Mouse (Mus musculus): ENCODE results near the gene Sprtn.

The Sprtn gene

DNA sequence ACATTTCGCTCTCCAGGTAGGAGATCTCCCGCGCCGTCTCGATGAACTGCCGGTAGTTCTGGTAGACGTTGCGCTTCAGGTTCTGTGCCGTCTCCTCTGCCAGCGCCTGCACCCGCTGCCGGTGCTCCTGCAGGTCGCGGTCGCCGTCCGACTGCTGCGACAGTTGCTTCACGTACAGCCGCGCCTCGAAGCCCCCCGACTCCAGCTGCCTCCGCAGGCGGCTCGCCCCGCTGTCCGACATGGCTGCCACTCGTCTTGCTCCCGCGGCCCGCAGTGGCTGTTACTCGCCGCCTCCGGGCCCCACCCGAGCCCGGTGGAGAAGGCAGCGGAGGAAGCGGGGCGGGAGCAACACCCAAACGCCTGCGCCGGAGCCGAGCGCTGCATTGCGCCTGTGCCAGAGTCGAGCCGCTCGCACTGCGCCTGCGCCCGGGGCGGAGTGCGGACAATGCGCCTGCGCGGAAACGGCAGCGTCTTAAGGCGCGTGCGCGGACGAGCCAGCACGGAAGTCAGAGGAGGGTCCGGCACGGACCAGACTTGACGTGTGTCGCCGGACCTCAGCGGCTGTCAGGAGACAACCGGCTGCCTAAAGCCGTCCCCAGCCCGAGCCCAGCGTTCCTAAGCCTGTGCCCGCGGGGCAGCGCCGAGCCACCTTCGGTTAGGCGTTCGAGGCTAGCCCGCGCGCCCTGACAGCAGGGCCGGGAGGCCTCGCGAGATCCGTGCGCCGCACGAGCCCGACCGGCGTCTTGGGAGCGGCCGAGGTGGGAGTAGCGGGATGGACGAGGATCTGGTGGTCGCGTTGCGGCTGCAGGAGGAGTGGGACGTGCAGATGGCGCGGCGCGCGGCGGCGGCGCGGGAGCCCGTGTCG lies at the start of gene Sprtn, which contains the start of gene Exoc8:
Gene Sprtn (plus strand): TSS at position 501 of the 865 bp plus-strand sequence.
Gene Exoc8 (minus strand): TSS at position 320 of the 865 bp plus-strand sequence.
- CTCF ChIA-PET: interaction anchor here (0.6 kb wide), 1 partner anchor 108 kb away, joined by 3 read pairs; no protein-coding TSS in a partner anchor

DNA sequence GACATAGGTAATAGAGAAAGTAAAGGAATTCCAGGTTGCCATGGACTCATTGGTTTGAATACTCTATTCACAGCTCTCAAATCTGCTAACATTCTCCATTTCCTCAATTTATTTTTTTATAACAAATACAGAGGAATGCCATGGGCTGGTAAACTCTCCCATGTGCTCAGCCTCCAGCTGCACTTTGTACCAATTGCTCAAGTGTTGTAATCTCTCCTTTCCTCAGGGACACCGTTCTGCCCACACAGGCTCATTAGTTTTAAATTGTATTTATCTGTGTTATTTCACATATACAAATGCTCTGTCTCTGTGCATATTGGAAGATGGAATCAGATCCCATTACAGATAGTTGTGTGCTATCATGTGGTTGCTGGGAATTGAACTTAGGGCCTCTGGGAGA lies 44.2 kb upstream of the Sprtn start:
- CTCF ChIA-PET: no interaction called here

DNA sequence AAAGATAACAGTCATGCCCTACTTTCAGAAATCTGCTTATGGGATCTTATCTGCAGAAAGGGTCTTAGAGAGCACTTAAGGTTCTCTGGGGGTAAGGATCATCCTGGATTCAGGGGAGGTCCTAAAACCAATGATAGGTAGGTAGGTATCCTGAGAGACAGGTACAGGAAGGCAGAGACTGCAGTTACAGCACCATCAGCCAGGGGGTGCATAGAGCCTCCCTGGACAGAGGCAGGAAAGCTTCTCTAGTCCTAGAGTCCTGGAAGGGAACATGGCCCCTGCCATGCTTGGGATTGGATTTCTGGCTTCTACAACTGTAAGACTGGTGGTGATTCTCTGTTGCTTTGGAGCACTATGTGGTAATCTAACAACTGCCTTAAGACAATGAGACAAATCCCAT lies 38.2 kb upstream of the Sprtn start:
- CTCF ChIA-PET: no interaction called here

DNA sequence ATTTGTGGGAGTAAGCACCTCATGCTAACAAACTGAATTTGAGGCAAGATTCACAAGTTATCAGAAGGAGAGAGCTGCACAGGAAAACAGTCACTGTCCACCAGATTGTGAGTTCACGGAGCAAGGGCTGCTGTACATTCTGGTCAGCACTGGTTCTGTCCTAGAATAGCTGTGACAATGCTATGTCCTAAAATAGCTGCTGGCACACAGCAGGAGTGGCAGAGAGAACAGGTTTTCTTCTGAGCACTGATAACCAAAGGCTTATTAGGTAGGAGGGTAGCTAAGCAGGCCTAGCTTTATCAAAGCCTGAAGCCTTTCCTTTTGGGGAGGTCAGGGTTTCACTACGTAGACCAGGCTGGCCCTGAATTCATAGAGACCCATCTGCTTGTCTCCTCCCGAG lies 37.5 kb upstream of the Sprtn start:
- CTCF ChIA-PET: interaction anchor here (0.6 kb wide), 1 partner anchor 70 kb away, joined by 3 read pairs; no protein-coding TSS in a partner anchor

DNA sequence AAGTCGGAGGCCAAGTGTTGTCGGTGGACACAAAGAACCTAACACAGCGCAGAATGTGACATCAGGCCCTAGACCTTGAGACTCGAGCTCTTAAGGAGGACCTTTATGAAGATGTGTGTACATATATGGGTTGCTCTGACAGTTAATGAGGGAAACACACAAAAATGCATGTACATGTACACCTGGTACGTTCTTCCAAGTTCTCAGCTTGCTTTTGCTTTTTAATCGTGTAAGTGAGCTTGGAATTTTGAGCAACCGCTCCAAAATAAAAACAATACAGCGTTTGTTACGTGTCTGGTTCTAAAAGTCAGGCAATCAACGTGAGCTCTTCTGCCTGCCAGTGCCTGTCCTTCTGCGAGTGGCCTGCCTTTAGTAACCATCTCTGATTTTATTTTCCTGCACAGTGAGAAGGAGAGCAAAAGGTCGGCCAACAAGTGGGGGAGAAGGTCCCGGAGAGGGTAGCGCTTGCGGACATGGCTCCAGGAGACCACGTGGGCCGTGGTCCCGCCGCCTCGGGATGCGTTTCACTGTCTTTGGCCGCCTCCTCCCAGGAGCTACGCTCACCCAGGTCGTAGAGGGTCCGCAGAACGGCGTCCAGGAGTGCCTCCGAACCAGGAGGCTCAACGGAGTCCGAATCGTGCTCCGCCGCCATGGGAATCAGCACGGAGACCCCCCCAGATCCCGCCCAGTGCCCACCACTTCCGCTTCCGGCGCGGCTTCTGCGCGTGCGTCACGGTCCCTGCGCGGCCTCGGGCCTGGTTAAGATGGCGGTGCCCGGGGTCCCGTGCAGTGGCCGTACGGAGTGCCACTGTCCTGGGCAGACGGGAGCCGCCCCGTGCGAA lies 35.1 kb upstream of the Sprtn start, which contains the start of the genes Gnpat and 2810004N23Rik:
Gene Gnpat (plus strand): TSS at position 713 of the 842 bp plus-strand sequence.
Gene 2810004N23Rik (minus strand): TSS at position 800 of the 842 bp plus-strand sequence.
- CTCF ChIA-PET: no interaction called here

DNA sequence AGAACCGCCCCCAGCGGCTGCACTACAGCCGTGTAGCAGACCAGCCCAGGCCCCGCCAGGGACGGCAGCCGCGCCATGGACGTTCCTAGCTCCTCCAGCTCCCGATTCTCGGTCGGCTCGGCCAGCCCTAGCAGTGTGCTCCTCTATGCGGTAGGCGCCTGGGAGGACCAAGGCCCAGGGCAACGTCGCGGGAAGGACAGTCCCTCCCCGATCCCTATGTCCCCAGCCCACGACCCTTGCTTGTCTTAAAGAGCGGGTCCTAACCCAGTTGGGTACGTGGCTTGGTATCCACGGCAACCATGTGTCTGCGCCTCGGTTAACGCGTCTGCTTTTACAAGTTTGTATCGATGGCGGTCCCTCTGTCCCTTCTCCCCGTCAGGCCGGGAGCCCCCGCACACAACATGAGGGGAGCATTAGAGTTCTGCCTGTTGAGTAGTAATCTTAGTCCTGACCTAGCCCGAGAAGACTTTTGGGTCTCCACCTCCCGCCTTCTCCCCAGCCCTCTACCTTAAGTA lies 34.5 kb upstream of the Sprtn start:
- CTCF ChIA-PET: no interaction called here

DNA sequence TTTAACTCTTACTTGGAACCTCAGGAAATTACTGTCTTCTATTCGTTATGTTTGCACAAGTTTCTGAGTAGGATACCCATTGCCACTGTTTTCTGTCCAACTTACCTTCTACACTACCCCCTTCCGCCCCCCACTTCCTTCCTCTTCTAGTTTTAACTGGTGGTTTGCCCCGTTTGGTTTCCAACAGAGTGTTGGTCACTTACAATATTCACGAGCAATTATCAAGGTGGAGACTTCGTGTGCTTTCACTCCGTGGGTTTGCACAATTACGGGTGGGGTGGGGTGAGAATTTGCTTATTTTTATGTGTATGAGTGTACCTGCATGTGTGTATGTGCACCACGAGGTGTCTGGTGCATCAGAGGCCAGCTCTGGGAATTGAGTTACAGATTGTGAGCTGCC lies 34.0 kb upstream of the Sprtn start:
- CTCF ChIA-PET: no interaction called here

DNA sequence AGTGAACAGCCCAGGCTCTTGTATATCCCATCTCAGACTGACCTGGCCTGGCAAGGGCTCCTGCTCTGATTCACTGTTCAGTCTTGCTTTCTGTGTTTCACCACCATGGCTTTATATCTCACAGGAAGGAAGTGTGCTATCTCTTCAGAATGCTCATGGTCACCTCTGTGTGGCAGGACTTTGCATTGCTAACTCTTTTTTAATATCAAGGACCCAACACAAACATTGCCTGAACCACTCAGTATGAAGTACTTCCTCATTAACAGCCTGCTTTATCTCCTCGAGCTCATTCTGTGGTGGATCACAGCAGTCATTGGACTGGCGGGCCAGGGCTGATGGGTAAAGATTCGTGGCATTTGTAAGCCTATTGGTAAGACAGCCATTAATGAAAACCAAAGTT lies 31.0 kb upstream of the Sprtn start:
- CTCF ChIA-PET: interaction anchor here (0.7 kb wide), 1 partner anchor 62 kb away, joined by 3 read pairs; no protein-coding TSS in a partner anchor

DNA sequence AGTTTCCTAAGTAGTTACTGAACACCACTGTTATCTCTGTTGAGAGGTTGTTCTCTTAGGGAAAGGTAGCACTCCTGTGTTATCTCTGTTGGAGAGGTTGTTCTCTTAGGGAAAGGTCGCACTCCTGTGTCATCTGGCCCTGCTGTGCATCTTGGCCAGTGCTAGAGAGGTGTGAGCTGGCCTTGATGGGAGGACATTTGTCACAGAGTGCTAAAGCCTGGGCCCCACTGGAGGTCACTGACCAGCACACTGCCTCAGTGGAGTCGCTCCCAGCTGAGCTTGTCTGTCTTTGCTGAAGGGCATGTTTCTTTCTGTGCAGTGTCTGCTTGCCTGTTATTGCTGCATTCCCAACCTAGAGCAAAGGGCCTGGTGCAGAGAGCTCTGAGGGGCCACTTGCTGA lies 30.6 kb upstream of the Sprtn start:
- CTCF ChIA-PET: interaction anchor here (0.7 kb wide), 1 partner anchor 61 kb away, joined by 3 read pairs; no protein-coding TSS in a partner anchor

DNA sequence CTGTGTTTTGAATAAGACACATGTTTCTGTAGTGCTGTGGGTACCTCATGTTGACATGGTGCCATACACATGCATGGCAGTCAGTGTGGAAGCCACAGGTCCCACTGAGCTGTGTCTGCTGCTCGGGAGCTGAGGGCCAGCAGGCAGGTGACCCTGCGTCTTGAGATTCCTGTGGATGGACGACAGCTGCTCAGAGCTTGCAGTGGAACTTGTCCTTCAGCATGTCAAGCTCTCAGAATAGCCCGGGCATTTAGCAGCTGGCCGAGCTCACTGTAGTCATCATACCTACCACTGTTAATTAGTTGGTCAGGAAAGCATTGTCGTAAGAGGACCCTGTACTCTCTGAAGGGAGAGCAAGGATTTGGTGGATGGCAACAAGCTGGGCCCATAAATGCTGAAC lies 28.0 kb upstream of the Sprtn start:
- CTCF ChIA-PET: no interaction called here

DNA sequence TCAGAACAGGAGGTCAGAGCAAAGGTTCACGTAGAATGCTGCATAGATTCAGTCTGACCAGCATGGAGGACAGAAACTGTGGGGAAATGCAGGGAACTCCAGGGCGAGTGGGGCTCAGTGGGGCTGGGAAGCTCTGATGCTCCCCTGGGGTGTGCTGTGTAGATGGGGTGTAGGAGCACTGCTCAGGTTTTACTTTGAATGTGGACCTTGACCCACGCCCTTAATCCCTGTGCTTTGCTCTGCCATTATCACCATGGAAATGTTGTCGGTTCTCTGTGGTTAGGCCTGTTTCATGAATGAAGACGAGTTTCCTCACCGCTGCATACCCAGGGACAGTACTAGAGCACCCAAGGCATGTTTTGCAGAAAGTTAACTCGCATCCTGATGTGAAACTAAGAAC lies 26.2 kb upstream of the Sprtn start:
- CTCF ChIA-PET: no interaction called here

DNA sequence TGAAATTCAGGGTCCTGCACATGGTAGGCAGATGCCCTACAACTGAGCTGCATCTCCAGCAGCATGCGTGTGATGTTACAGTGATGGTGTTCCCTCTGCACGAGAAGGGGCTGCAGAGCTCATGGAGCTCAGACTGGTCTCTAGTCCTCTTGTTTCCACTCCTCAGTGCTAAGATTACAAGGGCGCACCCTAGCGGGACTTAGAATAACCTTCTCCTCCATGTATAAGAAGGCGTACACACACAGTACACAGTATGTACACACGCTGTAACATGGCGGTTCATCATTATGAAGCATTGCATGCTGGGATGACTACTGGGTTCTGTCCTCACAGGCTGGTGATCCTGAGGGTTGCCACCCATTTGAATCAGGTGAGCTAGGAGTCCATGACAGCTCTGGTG lies 25.6 kb upstream of the Sprtn start:
- CTCF ChIA-PET: no interaction called here

DNA sequence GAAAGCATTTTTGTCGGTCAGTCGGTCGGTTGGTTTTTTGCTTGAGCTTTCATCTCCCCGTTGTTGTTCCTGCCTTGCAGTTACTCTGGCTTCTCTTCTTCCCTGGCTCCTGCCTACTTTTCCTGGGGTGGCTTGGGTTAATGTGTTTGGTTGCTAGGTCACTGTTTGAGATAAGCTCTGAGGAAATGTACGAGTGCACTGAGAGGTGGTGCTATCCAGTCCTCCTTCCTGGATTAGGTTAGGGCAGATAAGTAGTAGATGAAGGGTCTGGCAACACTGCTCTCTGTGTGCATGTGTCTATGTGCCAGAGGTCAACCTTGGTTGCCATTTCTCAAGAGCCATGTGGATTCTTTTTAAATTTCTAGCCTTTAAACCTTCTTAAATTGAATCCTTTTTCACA lies 25.0 kb upstream of the Sprtn start:
- CTCF ChIA-PET: no interaction called here

DNA sequence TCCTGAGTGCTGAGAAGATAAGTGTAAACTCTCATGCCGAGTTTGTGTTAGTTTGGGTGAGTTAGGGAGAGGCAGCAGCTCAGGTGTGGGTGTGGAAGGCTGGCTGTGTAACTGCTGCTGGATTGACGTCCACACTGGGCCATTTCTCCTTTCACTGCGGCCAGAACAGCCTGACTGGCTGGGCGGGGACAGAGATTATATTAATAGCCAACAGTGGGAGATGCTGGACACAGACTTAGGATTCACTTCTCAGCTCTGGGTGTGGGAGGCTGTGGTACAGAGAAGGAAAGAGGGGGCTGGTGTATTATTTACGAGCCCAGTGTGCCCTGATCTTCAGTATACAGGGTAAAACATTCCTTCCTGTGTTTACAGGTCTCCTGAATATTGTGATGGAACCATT lies 19.5 kb upstream of the Sprtn start:
- CTCF ChIA-PET: no interaction called here

DNA sequence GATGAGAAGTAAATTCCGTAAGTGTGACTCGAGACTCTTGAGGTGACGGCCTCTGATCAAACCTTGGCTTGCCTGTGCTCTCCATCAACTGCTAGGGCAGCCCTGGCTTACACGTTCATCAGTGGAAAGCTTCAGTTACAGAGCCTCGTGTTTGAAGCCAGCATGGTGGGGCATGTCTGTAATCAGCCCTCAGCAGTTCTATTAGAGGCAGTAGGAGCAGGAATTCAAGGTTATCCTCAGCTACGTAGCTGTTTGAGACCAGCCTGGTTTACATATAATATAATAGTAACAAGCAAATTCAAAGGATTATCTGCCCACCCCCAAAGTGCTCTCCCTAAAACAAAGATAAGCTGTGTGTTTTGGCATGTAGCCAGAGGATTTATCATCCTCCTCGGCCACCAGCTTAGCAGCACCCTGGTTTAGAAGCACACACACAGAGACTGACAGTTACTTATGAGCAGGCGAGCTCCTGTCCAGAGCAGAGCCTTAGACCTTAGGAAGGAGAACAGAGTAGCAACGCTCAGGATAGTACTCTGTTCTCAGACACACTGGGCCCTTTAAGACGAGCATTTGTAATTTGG lies 18.6 kb upstream of the Sprtn start:
- CTCF ChIA-PET: interaction anchor here (0.6 kb wide), 1 partner anchor 231 kb away, joined by 7 read pairs; no protein-coding TSS in a partner anchor

DNA sequence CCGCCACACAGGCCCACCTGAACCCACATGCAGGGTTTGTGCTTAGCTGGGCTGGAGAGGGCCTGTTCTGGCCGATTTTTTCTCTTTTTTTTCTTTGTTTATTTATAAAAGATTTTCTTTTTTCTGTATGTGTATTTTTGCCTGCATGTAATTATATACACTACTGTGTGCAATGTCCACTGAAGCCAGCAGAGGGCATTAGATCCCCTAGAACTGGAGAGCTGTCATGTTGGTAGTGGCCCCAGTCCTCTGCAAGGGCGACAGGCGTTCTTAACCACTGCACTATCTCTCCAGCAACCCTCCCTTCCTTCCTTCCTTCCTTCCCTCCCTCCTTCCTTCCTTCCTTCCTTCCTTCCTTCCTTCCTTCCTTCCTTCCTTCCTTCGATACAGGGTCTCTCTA lies 9.3 kb upstream of the Sprtn start:
- CTCF ChIA-PET: interaction anchor here (0.5 kb wide), 2 partner anchors 1113 to 1114 kb away, joined by 4 read pairs; no protein-coding TSS in a partner anchor

DNA sequence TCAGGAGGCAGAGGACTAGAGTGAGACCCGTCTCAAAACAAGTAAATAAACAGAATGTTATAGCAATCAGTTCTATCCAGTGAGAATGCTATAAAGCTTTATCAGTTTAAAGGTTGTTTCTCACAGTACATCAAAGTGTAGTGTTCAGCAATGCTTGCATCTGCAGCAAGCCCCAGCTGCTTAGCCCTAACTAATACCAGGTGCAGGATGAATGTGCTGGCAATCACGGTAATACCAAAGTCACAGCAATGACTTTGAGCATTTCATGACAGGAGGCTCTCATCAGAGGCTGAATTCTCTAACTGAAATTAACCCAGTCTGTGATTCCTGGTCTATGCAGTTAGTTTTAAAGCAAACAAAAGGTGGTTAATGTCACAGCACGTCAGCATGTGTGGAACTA lies 5.1 kb upstream of the Sprtn start:
- CTCF ChIA-PET: no interaction called here

DNA sequence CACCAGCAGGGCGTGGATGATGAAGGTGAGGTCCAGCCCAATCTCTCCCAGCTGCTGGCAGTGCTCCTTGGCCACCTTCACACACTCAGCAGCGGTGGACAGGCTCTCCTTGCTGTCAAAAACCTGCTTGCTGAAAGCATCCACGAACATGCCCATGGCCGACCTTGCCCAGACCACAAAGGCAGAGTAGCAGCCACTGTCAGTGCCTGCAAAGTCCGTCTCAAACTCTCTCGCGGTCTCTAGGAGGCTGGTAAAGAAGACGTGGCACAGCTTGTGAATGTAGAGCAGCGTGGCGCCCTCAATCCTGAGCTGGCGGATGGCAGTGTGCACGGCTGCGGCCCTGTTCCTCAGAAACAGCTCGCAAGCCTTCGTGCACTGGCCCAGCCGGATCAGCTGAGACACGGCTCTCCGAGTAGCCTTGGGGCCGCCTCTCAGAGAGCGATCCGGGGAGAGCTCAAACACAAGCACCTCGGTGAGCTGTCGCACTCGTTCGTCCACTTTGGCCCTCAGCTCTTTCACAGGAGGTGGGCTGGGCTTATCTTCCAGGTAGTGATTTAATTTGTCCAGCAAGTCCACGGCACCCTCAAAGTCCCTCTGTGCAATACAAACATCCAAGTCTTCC lies 1.6 kb upstream of the Sprtn start:
- CTCF ChIA-PET: no interaction called here

DNA sequence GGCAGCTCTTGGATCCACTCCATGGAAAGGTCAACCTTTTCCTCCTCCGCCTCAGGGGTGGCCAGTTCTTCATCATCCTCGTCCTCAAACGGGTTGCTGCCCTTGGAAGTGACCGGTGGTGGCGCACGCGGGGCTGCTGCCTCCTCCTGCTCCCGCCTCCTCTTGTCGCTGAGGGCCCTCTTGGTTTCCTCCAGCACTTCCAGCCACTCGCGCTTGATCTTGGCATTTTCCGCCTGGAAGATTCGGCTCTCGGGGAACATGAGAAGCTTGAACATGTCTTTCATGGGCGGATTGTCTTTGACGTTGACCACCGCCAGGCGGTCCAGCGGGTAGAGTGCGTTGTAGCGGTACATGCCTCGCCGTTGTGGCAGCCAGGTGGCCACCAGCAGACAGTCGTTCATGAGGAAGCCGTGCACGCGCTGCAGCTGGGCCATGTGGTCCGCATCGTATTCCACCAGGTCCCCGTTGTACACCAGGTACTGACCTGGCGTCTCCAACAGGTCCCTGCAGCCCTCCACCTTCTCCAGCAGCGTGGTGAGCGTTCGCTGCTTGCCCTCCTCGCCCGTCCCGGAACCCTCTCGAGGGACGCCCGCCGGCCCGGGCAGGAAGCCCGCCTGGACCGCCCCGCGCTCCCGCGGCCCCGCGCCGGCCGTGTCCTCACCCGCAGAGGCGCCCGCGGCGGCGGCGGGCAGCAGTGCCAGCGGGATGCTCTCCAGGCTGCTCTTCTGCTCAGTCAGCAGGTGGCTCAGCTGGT lies 877 bp upstream of the Sprtn start:
- CTCF ChIA-PET: interaction anchor here (0.6 kb wide), 1 partner anchor 109 kb away, joined by 3 read pairs; no protein-coding TSS in a partner anchor

DNA sequence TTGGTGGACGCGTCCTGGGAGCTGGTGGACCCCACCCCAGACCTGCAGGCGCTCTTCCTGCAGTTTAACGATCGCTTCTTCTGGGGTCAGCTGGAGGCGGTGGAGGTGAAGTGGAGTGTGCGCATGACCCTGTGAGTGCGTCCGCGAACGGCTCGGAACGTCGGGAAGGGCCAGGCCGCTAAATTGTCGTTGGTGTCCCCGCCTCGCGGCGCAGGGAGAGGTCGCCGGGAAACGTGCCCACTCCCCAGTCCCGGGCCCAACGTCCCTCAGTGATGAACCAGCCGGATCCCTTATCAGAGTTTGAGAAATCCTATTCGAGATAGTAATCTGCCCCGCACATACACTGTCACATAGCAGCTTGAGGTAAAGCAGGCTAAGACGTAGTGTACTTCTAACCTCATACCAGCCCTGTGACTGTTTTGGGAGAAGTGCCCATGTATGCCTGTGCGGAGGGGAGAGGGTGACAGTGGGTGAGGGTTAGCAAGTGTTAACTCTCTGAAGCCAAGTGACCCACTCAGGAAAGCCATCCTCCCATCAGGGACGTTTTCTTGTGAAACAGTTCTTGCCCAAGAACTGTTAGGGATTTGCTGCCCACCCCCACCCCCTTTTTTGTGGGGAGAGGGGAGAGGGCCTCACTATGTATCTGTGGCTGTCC lies 692 bp downstream of the Sprtn start:
- CTCF ChIA-PET: no interaction called here
